Mouse (Mus musculus) testis, adult 2 months (tissue): Measurements from ENCODE around the gene Cacnb3.

Source experiments
- CTCF ChIP-seq: fragments of 200-500 bp; IDR thresholded peaks from 2 replicates; pipeline ENCODE4 v1.5.1; 2012; ENCODE audit warnings: low read depth, mild to moderate bottlenecking, inconsistent platforms, low read length, moderate library complexity; ENCODE audit not compliant: control insufficient read depth, insufficient read depth, insufficient replicate concordance
- POLR2A ChIP-seq: fragments of 200-500 bp; IDR thresholded peaks from 2 replicates; pipeline ENCODE4 v1.6.1; 2012; ENCODE audit warnings: low read depth, mild to moderate bottlenecking, inconsistent platforms, low read length, moderate library complexity; ENCODE audit not compliant: control insufficient read depth

DNA sequence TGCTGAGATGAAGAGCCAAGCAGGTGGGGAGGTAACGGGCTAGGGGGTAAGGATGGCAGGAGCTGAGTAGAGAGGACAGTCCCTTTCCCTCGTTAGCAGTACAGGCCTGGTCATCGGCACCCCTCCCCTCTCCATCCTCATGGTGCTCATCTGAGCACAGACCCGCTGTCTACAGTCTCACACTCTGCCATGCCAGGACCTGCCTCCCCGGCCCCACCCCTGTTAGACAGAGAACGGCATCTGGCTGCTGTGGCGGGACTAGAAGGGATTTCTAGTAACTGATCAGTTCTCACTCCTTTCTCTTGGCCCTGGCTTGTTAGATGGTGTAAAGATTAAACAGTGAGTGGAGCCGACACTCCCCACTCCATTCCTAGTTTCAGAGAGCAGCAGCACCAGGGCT is 16.1 kb downstream of the Cacnb3 start:
- no peak for TF ChIP-seq CTCF
- no peak for TF ChIP-seq POLR2A
